Mouse (Mus musculus) ES-E14 (cell line): ENCODE results near the gene A930033H14Rik.

Experiments used
- CHD2 ChIP-seq: IDR thresholded peaks from 2 replicates; pipeline ENCODE4 v1.6.1; 2014; ENCODE audit warnings: mild to moderate bottlenecking, low read depth, low read length, inconsistent platforms
- MAFK ChIP-seq: IDR thresholded peaks from 2 replicates; pipeline ENCODE4 v1.6.1; 2014; ENCODE audit warnings: mild to moderate bottlenecking, low read depth, low read length, inconsistent platforms; ENCODE audit not compliant: insufficient read depth
- ZNF384 ChIP-seq: IDR thresholded peaks from 2 replicates; pipeline ENCODE4 v1.6.1; 2012; ENCODE audit warnings: low read depth, low read length, inconsistent platforms

GRCm38 (mm10) chr10:69184903-69185302 lies 28.0 kb downstream of the A930033H14Rik start:
- TF ChIP-seq CHD2: no peak
- TF ChIP-seq ZNF384: no peak
- TF ChIP-seq MAFK: no peak
